Mouse (Mus musculus) midbrain, embryonic 10.5 days (tissue): Measurements from ENCODE around the gene Rasa4. TPM values are rescaled to one million over a fixed set of nuclear protein-coding genes. Genes with fewer than 3 reads are reported as not detected.

Source experiments
- microRNA-seq: library from miRNA; unstranded; fragments of <30 nt; microRNA quantifications from one replicate; pipeline ENCODE4, GENCODE M21; 2017
- polyA plus RNA-seq: library from polyadenylated mRNA; unstranded; fragments of >200 nt; fragmentation: Nextera tagmentation; extraction: Ambion mirVana; gene quantifications from 2 replicates; pipeline ENCODE4 v1.2.1, GENCODE M21; 2016

Rasa4 gene
- polyA plus RNA-seq, 1 experiment from 2014 or later: 3.6 TPM

Small RNA genes within 50 kb of the gene (microRNA-seq; reads per million reads assigned to microRNA genes)
- not detected for gene Mir7035

Other genes starting within 250 kb of the Rasa4 start
- 7.8 and 8.5 TPM in 2 replicates for gene Hspb1, start 196.0 kb upstream of the Rasa4 start, polyA plus RNA-seq
- 270 and 311 TPM in 2 replicates for gene Ywhag, start 149.3 kb upstream of the Rasa4 start, polyA plus RNA-seq
- 1.7 TPM in 2 replicates for gene Ssc4d, start 109.4 kb upstream of the Rasa4 start, polyA plus RNA-seq
- gene Zp3, start 103.8 kb upstream of the Rasa4 start, polyA plus RNA-seq: 0.10 TPM in 1 of 2 replicates, not detected in the other
- 36.3 and 39.6 TPM in 2 replicates for gene Dtx2, start 89.1 kb upstream of the Rasa4 start, polyA plus RNA-seq
- 0.10 TPM in 1 of 2 replicates, not detected in the other for gene Upk3b, start 45.4 kb upstream of the Rasa4 start, polyA plus RNA-seq
- gene Upk3bl, start 29.4 kb upstream of the Rasa4 start, polyA plus RNA-seq: 0.50 and 0.72 TPM in 2 replicates
- gene Polr2j, start 32.7 kb downstream of the Rasa4 start, polyA plus RNA-seq: 286 and 311 TPM in 2 replicates
- 56.9 and 59.0 TPM in 2 replicates for gene Lrwd1, start 52.2 kb downstream of the Rasa4 start, polyA plus RNA-seq
- gene Alkbh4, start 52.2 kb downstream of the Rasa4 start, polyA plus RNA-seq: 27.1 and 27.5 TPM in 2 replicates
- 8.0 and 10.8 TPM in 2 replicates for gene Orai2, start 86.8 kb downstream of the Rasa4 start, polyA plus RNA-seq
- gene Prkrip1, start 115.0 kb downstream of the Rasa4 start, polyA plus RNA-seq: 67.7 and 72.9 TPM in 2 replicates
- 13.2 and 13.7 TPM in 2 replicates for gene Sh2b2, start 162.6 kb downstream of the Rasa4 start, polyA plus RNA-seq